Mouse (Mus musculus) MEL (cell line): ENCODE data around the gene Chsy1.

Experiments used
- CHD1 ChIP-seq: IDR thresholded peaks from 2 replicates; pipeline ENCODE4 v1.6.1; 2012; ENCODE audit warnings: low read depth, mild to moderate bottlenecking, inconsistent platforms, low read length, improper control_type of control experiment
- CHD2 ChIP-seq: IDR thresholded peaks from 2 replicates; pipeline ENCODE4 v1.6.1; 2011; ENCODE audit warnings: low read length, improper control_type of control experiment
- CTCF ChIP-seq, 3 experiments: IDR thresholded peaks in 2 of 3; conservative IDR thresholded peaks in 1 of 3; 2 replicates each; pipeline ENCODE4 v1.5.1; 2011 to 2012; ENCODE audit warnings: low read length in 3 of 3, low read depth in 2 of 3, mild to moderate bottlenecking in 2 of 3, improper control_type of control experiment in 1 of 3, inconsistent platforms in 1 of 3, mixed read lengths in 1 of 3, moderate library complexity in 1 of 3; ENCODE audit not compliant: control insufficient read depth in 1 of 3, insufficient read depth in 1 of 3, poor library complexity in 1 of 3, severe bottlenecking in 1 of 3
- EP300 ChIP-seq, 2 experiments: IDR thresholded peaks; 2 replicates each; pipeline ENCODE4 v1.6.1; 2011; ENCODE audit warnings: improper control_type of control experiment in 2 of 2, low read length in 2 of 2, low read depth in 1 of 2, mild to moderate bottlenecking in 1 of 2
- ETS1 ChIP-seq: IDR thresholded peaks from 2 replicates; pipeline ENCODE4 v1.6.1; 2012; ENCODE audit warnings: low read depth, mild to moderate bottlenecking, inconsistent platforms, low read length, improper control_type of control experiment, moderate library complexity
- GATA1 ChIP-seq: IDR thresholded peaks from 2 replicates; pipeline ENCODE4 v1.6.1; 2011; ENCODE audit warnings: low read depth, low read length, improper control_type of control experiment
- MYC ChIP-seq: IDR thresholded peaks from 2 replicates; pipeline ENCODE4 v1.6.1; 2011; ENCODE audit warnings: low read depth, mild to moderate bottlenecking, low read length, improper control_type of control experiment, moderate library complexity
- NELFE ChIP-seq: IDR thresholded peaks from 2 replicates; pipeline ENCODE4 v1.6.1; 2011; ENCODE audit warnings: low read depth, low read length, improper control_type of control experiment
- NRF1 ChIP-seq: IDR thresholded peaks from 2 replicates; pipeline ENCODE4 v1.6.1; 2014; ENCODE audit warnings: low read depth, mild to moderate bottlenecking, inconsistent platforms, low read length, improper control_type of control experiment, moderate library complexity; ENCODE audit not compliant: poor library complexity, insufficient read depth, severe bottlenecking
- POLR2A ChIP-seq, 2 experiments: IDR thresholded peaks; 2 replicates each; pipeline ENCODE4 v1.6.1; 2011 to 2012; ENCODE audit warnings: low read length in 2 of 2, mild to moderate bottlenecking in 2 of 2, control low read depth in 1 of 2, improper control_type of control experiment in 1 of 2, low read depth in 1 of 2, moderate library complexity in 1 of 2; ENCODE audit not compliant: control insufficient read depth in 1 of 2, insufficient read depth in 1 of 2, poor library complexity in 1 of 2
- POLR2AphosphoS2 ChIP-seq: IDR thresholded peaks from 2 replicates; pipeline ENCODE4 v1.6.1; 2011; ENCODE audit warnings: low read length, improper control_type of control experiment
- RAD21 ChIP-seq: IDR thresholded peaks from 2 replicates; pipeline ENCODE4 v1.6.1; 2011; ENCODE audit warnings: mild to moderate bottlenecking, low read depth, low read length, improper control_type of control experiment
- ZC3H11A ChIP-seq: IDR thresholded peaks from 2 replicates; pipeline ENCODE4 v1.6.1; 2012; ENCODE audit warnings: low read depth, mild to moderate bottlenecking, inconsistent platforms, low read length, improper control_type of control experiment
- ZKSCAN1 ChIP-seq: IDR thresholded peaks from 2 replicates; pipeline ENCODE4 v1.6.1; 2012; ENCODE audit warnings: low read depth, mild to moderate bottlenecking, inconsistent platforms, low read length, improper control_type of control experiment, moderate library complexity

- TF ChIP-seq EP300 (IDR thresholded peaks at IDR 0.05; ENCODE audit: low read depth in 1 of 2, low read length in 2 of 2) (no peak), POLR2A (IDR thresholded peaks at IDR 0.05; ENCODE audit: control insufficient read depth in 1 of 2, insufficient read depth in 1 of 2, low read depth in 1 of 2, low read length in 2 of 2, poor library complexity in 1 of 2) (no peak), ETS1 (no peak), RAD21 (no peak), NELFE (no peak), ZKSCAN1 (no peak), GATA1 (no peak), CHD1 (no peak), CTCF (IDR thresholded peaks at IDR 0.05 in 2 of 3, conservative IDR thresholded peaks at IDR 0.05 in 1 of 3; ENCODE audit: control insufficient read depth in 1 of 3, insufficient read depth in 1 of 3, low read depth in 2 of 3, low read length in 3 of 3, poor library complexity in 1 of 3, severe bottlenecking in 1 of 3) (no peak), POLR2AphosphoS2 (no peak), NRF1 (no peak), ZC3H11A (no peak), CHD2 (no peak), MYC (no peak)
These were observed 76.1 kb downstream of the Chsy1 start for GRCm38 (mm10) chr7:66185370-66185769.
